Mouse (Mus musculus): ENCODE data around the gene C330021F23Rik.

The C330021F23Rik gene

DNA sequence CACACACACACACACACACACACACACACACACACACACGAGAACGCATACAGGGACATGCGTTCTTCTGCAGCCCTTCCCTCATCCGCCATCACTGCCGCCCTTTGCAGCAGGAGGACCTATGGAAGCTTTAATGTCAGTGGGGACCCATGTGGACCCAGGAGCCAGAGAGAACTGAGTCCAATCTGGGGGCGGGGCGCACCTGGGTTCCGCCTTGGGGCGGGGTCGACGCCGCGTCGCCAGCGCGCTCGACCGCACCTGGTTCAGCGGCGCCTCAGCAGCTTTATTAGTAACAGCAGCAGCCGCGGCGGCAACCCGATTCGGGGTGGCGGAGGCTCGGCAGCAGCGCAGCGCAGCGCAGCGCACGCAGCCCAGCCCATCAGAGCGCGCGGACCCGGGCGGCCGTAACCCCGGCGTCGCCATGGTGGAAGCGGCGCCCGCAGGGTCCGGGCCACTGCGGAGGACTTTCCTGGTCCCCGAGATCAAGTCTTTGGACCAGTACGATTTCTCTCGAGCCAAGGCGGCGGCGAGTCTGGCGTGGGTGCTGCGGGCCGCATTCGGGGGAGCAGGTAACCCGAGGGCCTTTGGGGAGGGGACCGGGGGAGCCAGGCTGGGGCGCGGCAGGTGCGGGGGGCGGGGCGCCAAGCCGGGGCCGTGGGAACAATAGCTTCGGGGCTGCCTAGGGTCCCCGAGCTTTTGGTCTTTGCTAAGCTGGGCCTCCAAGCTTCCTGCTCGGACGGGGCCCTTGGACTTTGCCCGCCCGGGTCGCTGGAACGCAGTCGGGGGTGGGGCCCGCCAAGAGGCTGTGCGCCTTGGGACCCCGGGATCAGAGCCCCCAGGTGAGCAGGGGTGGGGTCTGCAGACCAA lies 19.8 kb downstream of the C330021F23Rik start:
- DNase-seq (ENCODE audit: low spot score), result peak; percentile 90

DNA sequence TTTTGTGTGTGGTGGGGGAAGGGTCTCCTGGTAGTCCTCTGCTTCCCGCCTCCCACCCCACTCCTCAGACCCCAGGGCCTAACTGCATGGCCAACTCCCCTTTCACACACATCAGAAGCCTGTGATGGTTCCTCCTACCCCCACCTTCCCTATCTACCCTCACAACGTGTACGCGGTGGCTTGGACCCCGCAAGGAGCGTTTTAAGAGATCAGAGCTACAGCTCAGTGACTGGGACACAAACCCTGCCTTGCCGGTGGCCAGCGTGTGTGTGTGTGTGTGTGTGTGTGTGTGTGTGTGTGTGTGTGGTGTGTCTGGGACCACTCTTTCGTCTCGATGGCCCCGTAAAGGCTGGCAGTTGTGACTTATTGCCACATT lies 20.5 kb downstream of the C330021F23Rik start:
- peak; percentile 51 for DNase-seq (ENCODE audit: low spot score)

DNA sequence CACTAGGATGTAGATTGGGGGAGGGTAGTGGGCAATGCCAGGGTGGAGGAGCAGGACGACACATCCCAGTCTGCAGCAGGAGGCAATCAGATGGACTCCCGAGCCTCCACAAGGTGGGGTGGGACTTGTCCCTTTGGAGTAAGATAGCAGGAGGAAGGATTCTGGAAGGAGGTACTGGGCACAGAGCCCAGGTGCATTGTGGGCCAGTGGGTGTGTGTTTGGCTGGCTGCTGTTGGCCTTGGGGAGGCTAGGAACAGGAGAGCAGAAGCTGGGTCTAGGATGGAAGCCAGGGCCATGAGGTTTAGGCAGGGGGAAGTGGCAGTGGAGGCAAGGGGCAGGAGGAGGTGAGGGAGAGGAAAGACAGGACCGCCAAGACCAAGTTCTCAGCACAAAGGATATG lies 25.7 kb downstream of the C330021F23Rik start:
- DNase-seq (ENCODE audit: low spot score), result peak; percentile 51

DNA sequence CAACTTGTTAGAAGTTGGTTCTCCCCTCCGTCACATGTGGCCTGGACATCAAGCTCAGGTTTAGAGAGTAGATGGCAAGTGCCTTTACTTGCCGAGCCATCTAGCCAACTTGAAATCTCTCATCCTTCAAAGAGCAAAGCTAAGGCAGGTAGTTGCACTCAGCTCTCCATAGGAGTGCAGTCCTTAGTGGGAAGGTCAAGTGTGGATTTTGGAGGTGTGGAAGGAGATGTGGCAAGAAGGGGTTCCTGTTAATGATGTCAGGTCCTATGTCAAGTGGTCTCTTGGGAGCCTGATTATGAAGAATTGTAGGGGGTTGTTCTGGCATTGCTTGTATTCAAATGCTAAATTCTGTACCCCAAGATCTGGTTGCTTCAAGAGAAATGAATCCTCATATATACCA lies 26.7 kb downstream of the C330021F23Rik start:
- no peak for DNase-seq (ENCODE audit: low spot score)

DNA sequence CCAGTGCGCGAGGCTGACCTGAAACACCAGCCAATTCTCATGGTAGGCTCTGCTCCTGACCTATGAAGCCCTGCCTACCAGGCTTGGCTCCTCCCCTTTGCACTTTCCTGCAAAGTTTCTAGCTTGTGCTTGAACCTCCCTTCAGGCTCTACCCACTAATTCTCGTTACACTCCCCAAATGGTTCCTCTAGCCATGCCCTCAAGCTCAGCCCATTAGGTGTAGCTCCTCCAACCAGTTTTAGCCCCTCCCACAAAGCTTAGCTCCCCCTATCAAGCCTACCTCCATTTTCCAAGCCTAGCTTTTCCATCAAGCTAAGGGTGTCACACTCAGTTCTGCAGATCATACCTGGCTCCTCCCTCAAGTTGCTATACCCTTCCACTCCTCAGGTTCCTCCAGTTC lies 30.3 kb downstream of the C330021F23Rik start:
- no peak for DNase-seq (ENCODE audit: low spot score)

DNA sequence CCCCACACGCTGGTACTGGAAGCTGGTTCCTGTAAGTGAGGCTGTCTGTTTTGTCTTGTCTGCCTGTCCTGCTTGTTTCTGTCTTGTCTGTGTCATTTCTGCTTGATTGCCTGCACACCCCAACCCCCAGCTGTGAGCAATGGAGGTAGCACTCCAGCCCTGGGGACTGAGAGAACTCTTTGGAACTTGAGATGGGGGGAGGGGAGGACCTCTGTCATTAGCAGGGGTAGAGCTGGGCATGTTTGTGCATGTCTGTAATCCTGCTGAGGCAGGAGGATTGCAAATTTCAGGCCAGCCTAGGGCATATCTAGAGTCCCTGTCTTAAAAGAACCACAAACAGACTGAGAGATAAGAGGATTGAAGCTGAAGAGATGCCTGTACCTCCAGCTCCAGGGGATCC lies 31.4 kb downstream of the C330021F23Rik start:
- no peak for DNase-seq (ENCODE audit: low spot score)

DNA sequence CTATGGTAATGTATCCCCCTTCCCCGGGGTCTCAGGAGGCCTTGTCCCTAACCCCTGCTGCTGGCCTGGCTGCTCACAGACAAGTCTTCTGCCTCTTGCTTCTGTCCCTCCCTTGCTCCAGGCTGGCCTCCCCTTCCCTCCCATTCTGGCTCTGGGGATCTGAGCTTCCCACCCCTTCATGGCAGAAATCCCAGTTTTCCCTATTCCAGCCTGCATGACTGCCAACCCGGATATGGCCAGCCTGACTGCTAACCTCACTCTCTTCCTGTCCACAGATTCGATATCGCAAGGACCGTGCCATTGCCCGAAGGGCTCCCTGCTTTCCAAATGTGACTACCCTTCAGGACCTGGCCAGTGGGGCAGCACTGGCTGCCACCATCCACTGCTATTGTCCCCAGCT lies 32.6 kb downstream of the C330021F23Rik start:
- peak; percentile 81 for DNase-seq (ENCODE audit: low spot score)

DNA sequence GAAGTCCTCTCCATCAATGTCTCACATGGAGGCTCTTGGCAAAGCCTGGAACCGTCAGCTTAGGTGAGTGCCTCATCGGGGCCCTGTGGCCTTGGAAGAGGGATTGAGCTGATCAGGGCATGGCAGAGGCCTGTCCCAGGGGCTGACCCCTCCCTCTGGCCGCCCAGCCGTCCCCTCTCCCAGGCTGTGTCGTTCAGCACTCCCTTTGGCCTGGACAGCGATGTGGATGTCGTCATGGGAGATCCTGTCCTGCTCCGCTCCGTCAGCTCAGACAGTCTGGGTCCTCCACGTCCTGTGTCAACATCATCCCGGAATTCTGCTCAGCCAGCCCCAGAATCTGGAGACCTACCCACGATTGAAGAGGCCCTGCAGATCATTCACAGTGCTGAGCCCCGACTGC lies 35.6 kb downstream of the C330021F23Rik start:
- no peak for DNase-seq (ENCODE audit: low spot score)

DNA sequence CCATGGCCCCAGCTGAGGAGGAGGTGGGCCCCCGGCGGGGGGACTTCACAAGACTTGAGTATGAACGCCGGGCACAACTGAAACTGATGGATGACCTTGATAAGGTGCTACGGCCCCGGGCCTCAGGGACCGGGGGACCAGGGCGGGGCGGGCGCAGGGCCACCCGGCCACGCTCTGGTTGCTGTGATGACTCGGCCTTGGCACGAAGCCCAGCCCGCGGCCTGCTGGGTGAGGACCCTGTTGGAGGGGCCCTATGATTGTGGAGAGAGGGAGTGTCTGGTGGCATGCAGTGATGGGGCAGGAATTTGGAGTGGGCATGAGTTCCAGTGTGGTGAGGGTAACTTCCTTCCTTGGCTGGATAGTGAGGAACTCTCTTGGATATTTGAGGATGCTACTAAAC lies 38.8 kb downstream of the C330021F23Rik start:
- DNase-seq (ENCODE audit: low spot score), result peak; percentile 87

DNA sequence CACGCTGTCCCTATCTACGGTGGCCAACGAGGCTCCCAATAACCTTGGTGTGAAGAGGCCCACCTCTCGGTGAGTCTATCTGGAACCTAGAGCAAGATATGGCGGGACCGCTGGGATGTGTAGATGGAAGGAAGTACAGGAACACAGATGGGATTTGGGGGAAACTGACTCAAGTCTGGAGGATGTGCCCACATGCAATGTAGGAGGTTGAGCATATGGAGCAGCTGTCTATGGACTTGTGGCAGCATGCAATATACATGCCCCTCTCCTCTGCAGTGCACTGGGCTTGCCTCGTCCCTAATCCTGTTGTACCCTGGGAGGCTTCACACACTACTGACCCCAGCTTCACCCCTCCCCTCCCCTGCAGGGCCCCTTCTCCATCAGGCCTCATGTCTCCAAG lies 40.0 kb downstream of the C330021F23Rik start:
- no peak for DNase-seq (ENCODE audit: low spot score)

DNA sequence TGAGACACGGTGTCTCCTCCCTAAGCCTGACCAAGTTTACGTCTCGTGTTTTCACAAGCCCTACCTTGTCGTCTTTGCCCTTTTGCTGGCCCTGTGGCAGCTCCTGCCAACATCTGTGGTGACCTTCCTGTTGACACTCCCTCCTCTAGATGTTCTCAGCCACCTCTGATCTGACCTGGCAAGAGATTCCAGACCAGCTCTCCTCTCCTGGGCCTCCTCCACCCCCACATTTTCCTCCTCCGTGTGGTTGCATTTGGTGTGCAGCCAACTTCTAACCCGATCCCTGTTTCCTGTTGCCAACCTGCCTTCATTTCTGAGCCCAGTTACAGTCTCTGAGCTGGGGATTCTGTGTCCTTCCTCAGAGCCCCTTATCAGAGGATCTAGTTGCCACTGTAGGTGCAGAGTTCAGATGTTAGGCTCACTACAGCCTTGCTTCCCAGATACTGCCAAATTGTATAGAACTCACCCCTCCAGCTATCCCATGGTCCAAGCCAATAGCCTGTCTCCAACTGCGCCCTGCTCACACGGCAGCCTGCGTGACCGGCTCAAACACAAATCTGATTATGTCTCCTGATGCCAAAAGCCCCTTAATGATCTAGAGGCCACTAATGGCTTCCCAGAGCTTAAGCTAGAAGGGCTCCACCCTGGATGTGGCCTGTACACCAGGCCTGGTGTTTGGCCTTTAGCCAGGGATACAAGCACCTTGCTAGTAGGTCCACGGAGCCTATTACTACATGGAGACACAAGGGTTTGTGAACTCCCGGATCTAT lies 41.4 kb downstream of the C330021F23Rik start:
- peak; percentile 93 for DNase-seq (ENCODE audit: low spot score)

DNA sequence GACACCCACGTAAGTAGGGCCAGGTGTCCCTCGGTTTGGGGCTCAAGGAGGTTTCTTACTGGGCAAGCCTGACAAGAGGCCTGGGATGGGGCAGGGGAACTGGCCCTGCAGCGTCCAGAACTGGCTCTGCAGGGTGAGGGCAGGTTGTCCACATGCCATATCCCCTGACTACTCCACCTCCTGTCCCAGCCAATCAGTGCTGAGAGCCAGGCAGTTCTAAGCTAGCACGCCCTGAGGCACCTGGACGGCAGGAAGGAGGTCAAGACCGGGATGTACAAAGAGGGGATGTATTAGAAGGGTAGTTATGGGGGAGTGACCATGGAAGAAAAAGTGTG lies 42.0 kb downstream of the C330021F23Rik start:
- no peak for DNase-seq (ENCODE audit: low spot score)

DNA sequence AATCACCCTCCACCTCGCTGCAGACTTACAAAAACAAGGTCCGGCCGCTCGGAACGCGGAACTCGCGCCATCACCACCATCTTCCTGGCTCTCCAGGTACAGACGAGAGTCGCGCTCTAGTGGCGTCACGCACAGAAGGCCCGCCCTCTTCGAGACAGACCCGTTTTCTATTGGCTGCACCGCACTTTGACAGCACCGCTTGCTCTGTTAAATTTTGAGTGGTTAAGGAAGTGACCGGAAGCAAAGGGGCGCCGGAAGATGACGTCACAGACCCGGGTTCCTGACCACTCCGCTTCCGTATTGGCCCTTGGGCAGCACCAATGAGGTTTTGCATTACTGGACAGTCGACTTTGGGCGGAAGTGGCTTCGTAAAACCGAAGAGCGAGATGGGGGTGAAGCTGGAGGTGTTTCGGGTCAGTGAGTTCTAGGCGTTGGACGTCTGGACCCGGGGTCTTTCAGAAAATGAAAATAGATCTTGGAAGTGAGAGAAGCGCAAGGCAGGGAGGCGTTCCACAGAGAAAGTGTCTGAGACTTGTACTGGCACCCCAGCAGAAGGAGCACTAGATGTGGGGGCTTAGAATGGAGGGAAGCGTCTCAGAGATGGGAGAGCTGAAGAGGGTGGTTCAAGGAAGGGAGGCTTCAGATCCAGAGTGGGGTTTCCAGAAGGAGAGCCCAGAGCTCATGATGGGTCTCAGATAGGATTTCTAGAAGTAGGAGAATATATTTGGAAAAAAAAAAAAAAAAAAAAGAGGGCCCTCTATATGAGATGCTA lies 53.6 kb downstream of the C330021F23Rik start, which contains the start of the genes Xab2 and Pet100:
Gene Xab2 (minus strand): TSS at position 118 of the 772 bp plus-strand sequence.
Gene Pet100 (plus strand): TSS at position 350 of the 772 bp plus-strand sequence.
- DNase-seq (ENCODE audit: low spot score), result peak; percentile 100

DNA sequence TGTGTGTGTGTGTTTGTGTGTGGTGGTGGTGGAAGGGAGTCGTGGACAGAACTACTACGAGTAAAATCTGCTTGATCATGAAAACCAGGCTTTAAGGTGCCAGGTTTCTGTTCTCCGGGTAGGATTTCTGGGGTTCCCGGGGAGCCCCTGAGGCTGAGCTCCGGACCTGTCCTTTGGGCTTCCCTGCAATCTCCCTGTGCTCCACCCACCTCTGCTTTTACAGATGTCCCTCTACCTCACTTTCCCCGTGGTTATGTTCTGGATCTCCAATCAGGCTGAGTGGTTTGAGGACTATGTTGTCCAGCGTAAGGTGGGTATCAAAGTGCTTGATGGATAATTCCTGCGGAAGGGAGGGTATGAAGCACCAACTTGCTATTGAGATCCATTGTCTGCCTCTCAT lies 54.3 kb downstream of the C330021F23Rik start:
- DNase-seq (ENCODE audit: low spot score), result no peak

DNA sequence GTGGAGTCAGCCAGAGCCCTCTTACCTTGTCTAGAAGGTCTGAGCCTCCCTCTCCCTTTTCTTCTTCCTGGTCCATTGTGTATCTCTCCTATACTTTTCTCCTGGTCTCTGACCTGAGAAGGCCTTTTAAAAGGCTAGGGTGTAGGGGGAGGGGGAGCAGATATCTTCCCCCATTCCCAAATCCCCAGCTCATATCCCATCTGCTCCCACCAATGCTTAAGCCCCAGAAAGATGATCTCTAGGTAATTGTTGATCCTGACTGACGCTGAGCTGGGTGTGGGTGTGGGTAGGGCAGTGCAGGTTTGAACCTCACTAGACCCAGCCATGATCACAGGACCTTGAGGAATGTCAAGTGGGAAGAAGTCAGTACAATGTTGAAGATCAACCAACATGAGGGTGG lies 57.7 kb downstream of the C330021F23Rik start, which contains the start of gene Pcp2:
Gene Pcp2 (minus strand): TSS at position 101 of the 400 bp plus-strand sequence.
- no peak for DNase-seq (ENCODE audit: low spot score)

DNA sequence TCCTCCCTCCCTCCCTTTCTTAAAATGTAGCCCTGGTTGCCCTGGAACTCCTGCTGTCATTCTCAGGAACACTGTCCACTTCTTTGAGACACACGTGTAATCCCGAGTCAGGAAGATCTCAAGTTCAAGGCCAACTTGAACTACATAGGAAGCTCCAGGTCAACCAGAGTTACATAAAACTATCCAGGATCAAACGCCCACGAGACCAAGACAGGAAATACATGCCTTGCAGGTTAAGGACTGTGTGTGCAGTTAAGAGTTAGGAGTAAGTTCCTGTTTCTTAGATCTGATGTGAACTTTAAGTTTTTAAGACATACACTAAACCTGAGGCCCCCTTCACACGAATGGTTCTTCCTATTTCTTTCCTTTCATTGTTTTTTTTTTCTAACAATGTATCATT lies 59.2 kb downstream of the C330021F23Rik start:
- DNase-seq (ENCODE audit: low spot score), result no peak

DNA sequence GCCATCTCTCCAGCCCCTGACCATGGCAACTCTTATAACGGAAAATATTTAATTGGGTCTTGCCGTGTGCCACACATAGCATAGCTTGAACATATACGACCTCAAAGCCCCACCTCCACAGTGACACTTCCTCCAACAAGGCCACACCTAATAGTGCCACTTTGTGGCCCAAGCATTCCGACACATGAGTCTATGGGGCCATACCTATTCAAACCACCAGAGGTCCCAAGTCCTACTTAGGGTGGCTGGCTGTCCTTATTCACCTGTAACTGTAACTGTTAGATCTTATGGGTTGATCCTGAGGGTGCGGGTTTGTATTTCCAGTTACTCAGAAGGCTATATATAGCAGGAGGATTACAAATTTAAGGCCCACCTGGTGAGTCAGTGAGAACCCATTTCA lies 60.2 kb downstream of the C330021F23Rik start:
- no peak for DNase-seq (ENCODE audit: low spot score)

DNA sequence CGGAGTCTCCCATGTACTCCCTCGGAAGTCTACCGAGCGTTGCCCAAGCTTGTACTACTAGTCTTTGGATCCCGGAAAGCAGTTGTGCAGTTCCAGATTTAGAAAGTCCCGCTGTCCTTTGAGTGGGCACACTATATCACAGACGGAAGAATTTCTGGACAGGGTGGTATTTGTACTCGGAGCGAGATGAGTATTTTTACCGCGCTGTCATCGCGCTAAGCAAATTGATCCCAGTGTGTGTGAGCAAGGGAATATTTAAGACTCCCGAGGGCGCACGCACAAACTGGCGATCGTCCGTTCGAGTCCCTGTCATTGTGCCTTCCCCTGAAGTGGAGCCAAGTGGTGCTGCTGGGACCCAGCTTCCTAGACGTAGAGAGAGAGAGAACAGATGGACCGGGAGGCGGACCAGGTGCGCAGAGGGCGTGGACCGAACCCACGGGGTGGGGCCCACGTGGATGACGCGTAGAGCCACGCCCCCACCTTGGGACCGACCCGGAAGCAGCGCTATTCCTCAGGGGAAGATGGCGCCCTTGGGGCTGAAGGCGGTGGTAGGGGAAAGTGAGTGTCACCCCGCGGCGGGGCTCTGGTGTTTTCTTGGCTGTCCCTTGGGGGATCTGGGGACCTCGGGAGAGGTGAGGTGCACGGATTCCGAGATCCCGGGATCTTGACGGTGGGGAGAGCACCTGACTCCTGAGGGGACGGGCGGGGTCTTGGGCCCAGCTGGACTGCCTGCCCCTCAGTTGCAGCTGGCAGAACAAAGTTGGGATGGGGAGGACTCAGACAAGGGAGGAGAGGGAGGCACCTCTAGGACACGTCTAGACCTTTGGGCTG lies 63.1 kb downstream of the C330021F23Rik start, which contains the start of gene Stxbp2:
Gene Stxbp2 (plus strand): TSS at position 309 of the 831 bp plus-strand sequence.
- DNase-seq (ENCODE audit: low spot score), result peak; percentile 75

DNA sequence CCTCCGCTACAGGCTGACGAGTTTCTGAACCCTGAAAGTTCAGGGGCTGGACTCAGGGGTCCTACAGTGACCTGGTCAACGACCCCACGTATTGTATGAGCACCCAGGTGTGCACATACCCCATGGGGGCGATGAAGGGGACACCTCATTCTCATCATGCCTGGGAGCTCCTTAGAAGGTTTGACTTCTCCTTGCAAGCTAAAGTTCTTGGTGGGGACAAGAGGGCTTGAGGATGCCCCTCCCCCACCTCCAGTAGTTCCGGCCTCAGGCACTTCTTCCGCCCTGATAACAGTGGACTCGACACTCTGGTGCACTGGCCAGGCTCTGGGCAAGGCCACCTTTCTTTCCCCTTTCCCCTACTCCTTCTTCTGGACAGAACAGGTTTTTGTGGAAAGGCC lies 63.7 kb downstream of the C330021F23Rik start:
- DNase-seq (ENCODE audit: low spot score), result no peak
